Mouse (Mus musculus) MEL (cell line): ENCODE data around the gene Lrrc29. TPM values are rescaled to one million over a fixed set of nuclear protein-coding genes. Genes with fewer than 3 reads are reported as not detected.

Experiments
- DNase-seq: peaks from one replicate; pipeline ENCODE4 v3.0.0; 2011; ENCODE audit warnings: low read depth, low spot score
- H3K27ac ChIP-seq: 2 replicates; pipeline ENCODE4 v1.5.1; 2012; ENCODE audit warnings: low read depth, mild to moderate bottlenecking, control low read depth, low read length, moderate library complexity; ENCODE audit not compliant: control insufficient read depth
- H3K27me3 ChIP-seq, 2 experiments: fragments of 150-350 bp in 1 of 2; sonication (generic) in 1 of 2; 2 replicates each; pipeline ENCODE4 v1.6.1; 2012; ENCODE audit warnings: low read length in 2 of 2, mild to moderate bottlenecking in 2 of 2, improper control_type of control experiment in 1 of 2, moderate library complexity in 1 of 2; ENCODE audit not compliant: insufficient read depth in 2 of 2, control insufficient read depth in 1 of 2
- H3K36me3 ChIP-seq, 2 experiments: 2 replicates each; pipeline ENCODE4 v1.6.1; 2012 to 2014; ENCODE audit warnings: low read length in 2 of 2, improper control_type of control experiment in 1 of 2, inconsistent platforms in 1 of 2, mild to moderate bottlenecking in 1 of 2; ENCODE audit not compliant: insufficient read depth in 2 of 2, control insufficient read depth in 1 of 2
- H3K4me1 ChIP-seq, 2 experiments: fragments of 150-350 bp in 1 of 2; sonication (generic) in 1 of 2; 2 replicates each; pipeline ENCODE4 v1.6.1; 2012; ENCODE audit warnings: low read length in 2 of 2, improper control_type of control experiment in 1 of 2, mild to moderate bottlenecking in 1 of 2; ENCODE audit not compliant: insufficient read depth in 2 of 2, control insufficient read depth in 1 of 2
- H3K4me3 ChIP-seq, 2 experiments: fragments of 150-350 bp in 1 of 2; sonication (generic) in 1 of 2; 2 replicates each; pipeline ENCODE4 v1.5.1; 2012; ENCODE audit warnings: low read depth in 2 of 2, low read length in 2 of 2, mild to moderate bottlenecking in 2 of 2, moderate library complexity in 2 of 2, control low read depth in 1 of 2, improper control_type of control experiment in 1 of 2; ENCODE audit not compliant: control insufficient read depth in 1 of 2, insufficient read depth in 1 of 2
- H3K79me2 ChIP-seq: 2 replicates; pipeline ENCODE4 v1.6.1; 2012; ENCODE audit warnings: mild to moderate bottlenecking, low read length, moderate library complexity; ENCODE audit not compliant: control insufficient read depth, poor library complexity, insufficient read depth
- H3K9ac ChIP-seq: 2 replicates; pipeline ENCODE4 v1.6.1; 2012; ENCODE audit warnings: low read depth, mild to moderate bottlenecking, control low read depth, low read length, moderate library complexity; ENCODE audit not compliant: control insufficient read depth, poor library complexity, severe bottlenecking
- H3K9me3 ChIP-seq: fragments of 150-350 bp; sonication (generic); replicated peaks from 2 replicates; pipeline ENCODE4 v1.6.1; 2012; ENCODE audit warnings: mild to moderate bottlenecking, low read length, improper control_type of control experiment, moderate library complexity; ENCODE audit not compliant: insufficient read depth
- BHLHE40 ChIP-seq: IDR thresholded peaks from 2 replicates; pipeline ENCODE4 v1.6.1; 2012; ENCODE audit warnings: low read depth, mild to moderate bottlenecking, inconsistent platforms, low read length, improper control_type of control experiment, borderline replicate concordance
- CTCF ChIP-seq, 3 experiments: IDR thresholded peaks in 2 of 3; conservative IDR thresholded peaks in 1 of 3; 2 replicates each; pipeline ENCODE4 v1.5.1; 2011 to 2012; ENCODE audit warnings: low read length in 3 of 3, low read depth in 2 of 3, mild to moderate bottlenecking in 2 of 3, improper control_type of control experiment in 1 of 3, inconsistent platforms in 1 of 3, mixed read lengths in 1 of 3, moderate library complexity in 1 of 3; ENCODE audit not compliant: control insufficient read depth in 1 of 3, insufficient read depth in 1 of 3, poor library complexity in 1 of 3, severe bottlenecking in 1 of 3
- ELF1 ChIP-seq: IDR thresholded peaks from 2 replicates; pipeline ENCODE4 v1.6.1; 2014; ENCODE audit warnings: low read depth, mild to moderate bottlenecking, inconsistent platforms, low read length, improper control_type of control experiment, moderate library complexity
- GABPA ChIP-seq: IDR thresholded peaks from 2 replicates; pipeline ENCODE4 v1.6.1; 2012; ENCODE audit warnings: low read depth, mild to moderate bottlenecking, inconsistent platforms, low read length, improper control_type of control experiment, moderate library complexity
- JUND ChIP-seq: IDR thresholded peaks from 2 replicates; pipeline ENCODE4 v1.6.1; 2011; ENCODE audit warnings: low read depth, mild to moderate bottlenecking, improper control_type of control experiment, low read length
- KAT2A ChIP-seq: conservative IDR thresholded peaks from 2 replicates; pipeline ENCODE4 v1.6.1; 2012; ENCODE audit warnings: low read depth, low read length, improper control_type of control experiment, inconsistent platforms
- MAFK ChIP-seq: IDR thresholded peaks from 2 replicates; pipeline ENCODE4 v1.6.1; 2011; ENCODE audit warnings: low read depth, mild to moderate bottlenecking, low read length, improper control_type of control experiment, borderline replicate concordance
- MXI1 ChIP-seq: IDR thresholded peaks from 2 replicates; pipeline ENCODE4 v1.6.1; 2011; ENCODE audit warnings: mild to moderate bottlenecking, low read depth, low read length, improper control_type of control experiment
- NELFE ChIP-seq: IDR thresholded peaks from 2 replicates; pipeline ENCODE4 v1.6.1; 2011; ENCODE audit warnings: low read depth, low read length, improper control_type of control experiment
- POLR2A ChIP-seq, 2 experiments: IDR thresholded peaks; 2 replicates each; pipeline ENCODE4 v1.6.1; 2011 to 2012; ENCODE audit warnings: low read length in 2 of 2, mild to moderate bottlenecking in 2 of 2, control low read depth in 1 of 2, improper control_type of control experiment in 1 of 2, low read depth in 1 of 2, moderate library complexity in 1 of 2; ENCODE audit not compliant: control insufficient read depth in 1 of 2, insufficient read depth in 1 of 2, poor library complexity in 1 of 2
- POLR2AphosphoS5 ChIP-seq: IDR thresholded peaks from 2 replicates; pipeline ENCODE4 v1.6.1; 2012; ENCODE audit warnings: low read depth, borderline replicate concordance, mild to moderate bottlenecking, inconsistent platforms, low read length, moderate library complexity, mixed read lengths
- RCOR1 ChIP-seq: IDR thresholded peaks from 2 replicates; pipeline ENCODE4 v1.6.1; 2012; ENCODE audit warnings: low read depth, mild to moderate bottlenecking, inconsistent platforms, low read length, improper control_type of control experiment
- SIN3A ChIP-seq: IDR thresholded peaks from 2 replicates; pipeline ENCODE4 v1.6.1; 2012; ENCODE audit warnings: low read length, improper control_type of control experiment, inconsistent platforms
- SMC3 ChIP-seq: IDR thresholded peaks from 2 replicates; pipeline ENCODE4 v1.6.1; 2011; ENCODE audit warnings: low read depth, low read length, improper control_type of control experiment
- TBP ChIP-seq: IDR thresholded peaks from 2 replicates; pipeline ENCODE4 v1.8.0; 2011; ENCODE audit warnings: low read depth, low read length, improper control_type of control experiment
- TCF12 ChIP-seq: IDR thresholded peaks from 2 replicates; pipeline ENCODE4 v1.6.1; 2014; ENCODE audit warnings: low read depth, mild to moderate bottlenecking, inconsistent platforms, low read length, improper control_type of control experiment, moderate library complexity
- UBTF ChIP-seq: IDR thresholded peaks from 2 replicates; pipeline ENCODE4 v1.6.1; 2012; ENCODE audit warnings: low read depth, mild to moderate bottlenecking, inconsistent platforms, low read length, improper control_type of control experiment, moderate library complexity, borderline replicate concordance; ENCODE audit not compliant: insufficient read depth
- USF1 ChIP-seq: IDR thresholded peaks from 2 replicates; pipeline ENCODE4 v1.6.1; 2014; ENCODE audit warnings: low read depth, mild to moderate bottlenecking, inconsistent platforms, low read length, improper control_type of control experiment, moderate library complexity
- USF2 ChIP-seq, 2 experiments: IDR thresholded peaks; 2 replicates each; pipeline ENCODE4 v1.6.1; 2011 to 2012; ENCODE audit warnings: improper control_type of control experiment in 2 of 2, low read length in 2 of 2, borderline replicate concordance in 1 of 2, inconsistent platforms in 1 of 2, low read depth in 1 of 2, mild to moderate bottlenecking in 1 of 2; ENCODE audit not compliant: insufficient read depth in 1 of 2
- ZKSCAN1 ChIP-seq: IDR thresholded peaks from 2 replicates; pipeline ENCODE4 v1.6.1; 2012; ENCODE audit warnings: low read depth, mild to moderate bottlenecking, inconsistent platforms, low read length, improper control_type of control experiment, moderate library complexity
- ZNF384 ChIP-seq: IDR thresholded peaks from 2 replicates; pipeline ENCODE4 v1.6.1; 2012; ENCODE audit warnings: low read depth, mild to moderate bottlenecking, inconsistent platforms, low read length, improper control_type of control experiment
- polyA plus RNA-seq, 2 experiments: library from polyadenylated mRNA; stranded (reverse) in 1 of 2; unstranded in 1 of 2; fragments of >175 nt in 1 of 2; fragments of >200 nt in 1 of 2; gene quantifications; 2 replicates each; pipeline versions ENCODE4 v1.2.1 to v1.2.4; 2012; ENCODE audit warnings: low replicate concordance in 2 of 2, low read depth in 1 of 2; ENCODE audit not compliant: insufficient read length in 2 of 2, insufficient read depth in 1 of 2, missing spikeins in 1 of 2
- total RNA-seq: library from RNA; depleted of rRNA; stranded (reverse); fragments of 300-350 nt; gene quantifications from 2 replicates; pipeline ENCODE4 v1.2.3, GENCODE M21; 2012

Lrrc29 gene
- total and polyA plus RNA-seq, 3 experiments = 2.6 to 6.1 TPM; not detected in 1

- peaks cover 7 to 10% of the 10 kb centered on the region in 2 experiments for H3K36me3 ChIP-seq
- H3K4me1 ChIP-seq = peaks cover 4 to 6% of the 10 kb centered on the region in 2 experiments
Measured at GRCm38 (mm10) chr8:105330325-105330724, 4.2 kb upstream of the Lrrc29 start.

DNA sequence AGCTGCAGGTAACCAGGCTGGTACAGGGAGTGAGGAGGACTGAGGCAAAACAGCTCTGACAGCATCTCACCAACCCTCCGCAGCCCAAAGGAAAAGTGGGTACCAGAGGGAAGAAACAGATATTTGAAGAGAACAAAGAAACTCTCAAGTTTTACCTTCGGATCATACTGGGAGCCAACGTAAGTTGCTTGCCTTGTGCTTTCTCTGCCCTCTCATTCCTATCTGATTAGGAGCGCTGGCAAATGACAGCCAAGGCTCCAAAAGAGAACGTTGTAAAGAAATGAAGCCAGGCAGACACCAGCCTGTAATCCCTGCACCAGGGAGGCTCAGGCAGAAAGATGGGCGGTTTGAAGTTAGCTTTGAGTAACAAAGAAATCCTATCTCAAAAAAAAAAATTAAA lies 890 bp upstream of the Lrrc29 start:
- Histone ChIP-seq H3K27ac (peak overlapping the region; percentile 90), H3K9ac (peak overlapping the region; percentile 82), H3K4me3 (peak overlapping the region; percentile 74 to 88), H3K9me3 (no peaks in the 10 kb centered on the region), H3K27me3 (no peaks in the 10 kb centered on the region), H3K36me3 (peaks cover 10 to 27% of the 10 kb centered on the region in 2 experiments), H3K79me2 (peaks cover 20% of the 10 kb centered on the region), H3K4me1 (peaks cover 18 to 29% of the 10 kb centered on the region in 2 experiments)
- DNase-seq = no peak
- no peak for TF ChIP-seq USF1
- TF ChIP-seq USF2 (IDR thresholded peaks at IDR 0.05; ENCODE audit: borderline replicate concordance in 1 of 2, insufficient read depth in 1 of 2, low read depth in 1 of 2, low read length in 2 of 2) = no peak
- no peak for TF ChIP-seq POLR2AphosphoS5
- no peak for TF ChIP-seq SIN3A
- TF ChIP-seq GABPA = no peak
- no peak for TF ChIP-seq ZNF384
- no peak for TF ChIP-seq POLR2A (IDR thresholded peaks at IDR 0.05; ENCODE audit: control insufficient read depth in 1 of 2, insufficient read depth in 1 of 2, low read depth in 1 of 2, low read length in 2 of 2, poor library complexity in 1 of 2)
- TF ChIP-seq NELFE = 0 out of 2 replicates have a peak, but pooled peaks have one; percentile 21
- no peak for TF ChIP-seq ZKSCAN1
- no peak for TF ChIP-seq JUND
- TF ChIP-seq MAFK = no peak
- TF ChIP-seq KAT2A = 0 out of 2 replicates have a peak, but pooled peaks have one; percentile 24
- no peak for TF ChIP-seq SMC3

More at GRCm38 (mm10) chr8:105330325-105330724, 4.2 kb upstream of the Lrrc29 start:
- DNase-seq = no peak
- Histone ChIP-seq H3K79me2 (peaks cover 19% of the 10 kb centered on the region), H3K4me3 (no peak overlapping the region), H3K9ac (no peak overlapping the region), H3K9me3 (no peaks in the 10 kb centered on the region), H3K27me3 (no peaks in the 10 kb centered on the region), H3K27ac (no peak overlapping the region)
- TF ChIP-seq POLR2A (IDR thresholded peaks at IDR 0.05; ENCODE audit: control insufficient read depth in 1 of 2, insufficient read depth in 1 of 2, low read depth in 1 of 2, low read length in 2 of 2, poor library complexity in 1 of 2) = no peak
- no peak for TF ChIP-seq POLR2AphosphoS5
- no peak for TF ChIP-seq MXI1
- no peak for TF ChIP-seq NELFE
- no peak for TF ChIP-seq BHLHE40
- TF ChIP-seq SMC3 = no peak
- no peak for TF ChIP-seq ELF1
- TF ChIP-seq RCOR1 = no peak
- TF ChIP-seq UBTF = no peak
- no peak for TF ChIP-seq TCF12
- TF ChIP-seq TBP = no peak
- no peak for TF ChIP-seq CTCF (IDR thresholded peaks at IDR 0.05 in 2 of 3, conservative IDR thresholded peaks at IDR 0.05 in 1 of 3; ENCODE audit: control insufficient read depth in 1 of 3, insufficient read depth in 1 of 3, low read depth in 2 of 3, low read length in 3 of 3, poor library complexity in 1 of 3, severe bottlenecking in 1 of 3)
